Mouse (Mus musculus): Measurements from ENCODE around the gene Pou1f1.

Gene Pou1f1

DNA sequence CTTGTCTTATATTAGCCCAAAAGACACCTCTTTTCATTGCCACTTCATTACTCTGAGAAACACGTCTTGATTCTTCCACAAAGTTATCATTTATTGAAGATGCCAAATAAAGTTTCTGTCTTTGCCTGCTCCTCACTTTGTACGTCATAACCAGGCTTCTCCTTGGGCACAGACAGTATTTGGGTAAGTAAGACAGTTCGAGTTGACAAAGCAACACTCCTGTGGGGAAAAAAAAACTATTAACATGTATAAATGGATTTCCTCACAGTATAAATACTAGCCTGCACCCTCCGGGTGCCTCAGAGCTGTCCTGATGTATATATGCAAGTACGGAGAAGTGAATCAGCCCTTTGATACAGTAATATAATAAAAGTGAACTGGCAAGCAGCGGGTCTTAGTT lies at the start of gene Pou1f1:
Gene Pou1f1 (plus strand): TSS at position 301 of the 400 bp plus-strand sequence.
- ChIA-PET CTCF (no interaction called here), POLR2A (no interaction called here)

DNA sequence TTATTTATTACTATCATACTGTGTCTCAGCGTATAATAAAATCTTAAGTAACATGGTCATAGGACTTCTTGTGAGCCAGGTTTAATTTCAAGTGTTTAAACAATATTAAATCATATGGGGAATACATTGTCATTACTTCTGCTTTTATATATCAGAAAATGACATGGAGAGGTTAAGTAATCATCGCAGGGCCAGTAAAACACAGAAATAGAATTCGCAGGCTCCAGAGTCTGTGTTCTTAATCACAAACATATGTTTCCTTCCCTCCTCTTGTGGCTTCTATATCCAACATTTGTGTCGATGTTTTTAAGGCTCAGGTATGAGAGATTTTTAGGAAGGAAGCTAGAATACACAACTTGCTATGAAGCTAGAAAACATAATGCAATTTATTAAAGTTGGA lies 49.7 kb upstream of the Pou1f1 start:
- POLR2A ChIA-PET = no interaction called here

DNA sequence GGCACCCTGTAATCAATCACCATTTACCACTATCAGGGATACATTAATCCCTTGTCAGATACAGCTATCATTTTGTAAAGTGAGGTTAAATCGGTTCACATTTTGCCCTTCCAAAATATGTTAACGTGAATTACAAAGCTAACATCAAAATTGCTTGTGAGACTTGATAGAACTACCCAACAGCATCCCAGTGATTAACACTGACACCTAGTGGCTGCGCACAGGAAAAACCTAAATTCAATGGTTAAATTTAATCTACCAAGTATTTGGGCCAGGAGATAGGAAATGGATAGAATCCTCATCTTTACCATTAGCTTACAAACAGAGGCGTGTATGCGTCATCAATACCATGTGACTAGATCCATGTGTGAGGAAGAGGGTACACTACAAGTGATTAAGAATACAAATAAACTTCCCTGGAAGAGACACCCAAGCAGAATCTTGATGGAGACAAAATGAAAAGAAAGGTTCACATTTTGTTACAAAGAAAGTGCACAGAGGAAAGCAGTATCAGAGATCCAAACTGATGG lies 47.8 kb upstream of the Pou1f1 start:
- POLR2A ChIA-PET = interaction anchor here in 1 of 4 experiments (0.9 kb wide), 1 partner anchor 10 kb away, joined by 3 read pairs; no protein-coding TSS in a partner anchor
- CTCF ChIA-PET = interaction anchor here in 2 of 4 experiments (0.7 to 1.4 kb wide), 9 partner anchors 10 to 566 kb away, joined by 3 to 7 read pairs (median 4); no protein-coding TSS in a partner anchor

More for the DNA sequence above, 49.7 kb upstream of the Pou1f1 start:
- CTCF ChIA-PET = no interaction called here

DNA sequence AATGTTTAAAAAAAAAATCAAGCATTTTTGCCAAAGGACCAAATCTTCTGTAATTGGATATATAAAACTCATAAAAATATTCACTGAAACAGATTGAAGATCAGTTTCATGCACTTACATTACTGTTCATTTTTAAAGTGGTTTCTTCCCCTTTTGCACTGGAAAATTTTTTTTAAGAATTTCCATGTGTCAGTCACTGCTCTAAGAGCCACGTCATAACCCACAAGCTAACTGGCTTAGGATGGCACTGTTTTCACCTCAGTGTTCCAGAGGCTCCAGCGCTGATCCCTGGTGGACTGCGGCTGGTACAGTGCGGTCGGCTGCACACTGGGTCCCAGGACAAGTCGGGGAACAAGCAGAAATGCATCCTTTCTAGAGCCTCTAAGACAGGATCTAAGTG lies 34.6 kb upstream of the Pou1f1 start:
- POLR2A ChIA-PET = no interaction called here
- CTCF ChIA-PET = interaction anchor here in 1 of 4 experiments (1.0 kb wide), 1 partner anchor 13 kb away, joined by 7 read pairs; no protein-coding TSS in a partner anchor

DNA sequence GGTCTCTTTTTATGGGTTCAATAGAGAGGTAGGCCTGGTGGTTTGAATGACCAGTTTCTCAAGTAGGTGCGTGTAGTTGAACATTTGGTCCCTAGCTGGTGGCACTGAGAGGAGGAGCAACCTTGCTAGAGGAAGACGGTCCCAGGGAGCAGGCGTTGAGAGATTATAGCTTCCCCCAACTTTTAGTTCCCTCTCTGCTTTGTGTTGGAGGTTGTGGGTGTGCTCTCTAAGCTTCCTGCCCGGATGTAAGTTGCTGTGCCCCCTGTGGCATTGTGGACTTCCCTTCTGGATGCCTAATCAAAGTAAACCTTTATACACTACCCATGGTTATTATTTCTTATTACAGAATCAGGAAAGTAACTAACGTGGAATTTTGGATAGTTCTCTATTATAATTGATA lies 24.3 kb upstream of the Pou1f1 start:
- CTCF ChIA-PET = interaction anchor here in 1 of 4 experiments (2.3 kb wide), 1 partner anchor 125 kb away, joined by 7 read pairs; no protein-coding TSS in a partner anchor

DNA sequence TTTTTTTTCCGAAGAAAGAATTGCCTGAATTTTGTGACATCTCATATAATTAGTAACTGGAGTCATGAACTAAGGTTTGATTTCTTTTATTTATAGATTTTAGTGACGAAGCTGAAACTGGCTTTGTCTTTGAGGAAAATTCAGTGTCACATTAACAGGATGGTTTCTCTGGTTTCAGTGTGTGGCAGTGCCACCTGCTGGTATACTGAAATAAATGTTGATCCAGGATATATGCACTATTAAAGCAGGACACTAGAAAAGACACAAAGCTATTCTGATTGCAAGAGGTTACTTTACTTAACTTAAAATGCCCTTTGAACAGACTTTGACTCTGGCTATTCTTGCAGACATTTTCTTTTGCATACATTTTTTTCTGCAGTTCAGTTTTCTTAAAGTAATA lies 23.3 kb upstream of the Pou1f1 start:
- POLR2A ChIA-PET = no interaction called here
- CTCF ChIA-PET = interaction anchor here (0.6 to 2.3 kb wide), 8 partner anchors 9 to 126 kb away, joined by 3 to 7 read pairs (median 3); no protein-coding TSS in a partner anchor

More for the DNA sequence above, 24.3 kb upstream of the Pou1f1 start:
- POLR2A ChIA-PET = no interaction called here

DNA sequence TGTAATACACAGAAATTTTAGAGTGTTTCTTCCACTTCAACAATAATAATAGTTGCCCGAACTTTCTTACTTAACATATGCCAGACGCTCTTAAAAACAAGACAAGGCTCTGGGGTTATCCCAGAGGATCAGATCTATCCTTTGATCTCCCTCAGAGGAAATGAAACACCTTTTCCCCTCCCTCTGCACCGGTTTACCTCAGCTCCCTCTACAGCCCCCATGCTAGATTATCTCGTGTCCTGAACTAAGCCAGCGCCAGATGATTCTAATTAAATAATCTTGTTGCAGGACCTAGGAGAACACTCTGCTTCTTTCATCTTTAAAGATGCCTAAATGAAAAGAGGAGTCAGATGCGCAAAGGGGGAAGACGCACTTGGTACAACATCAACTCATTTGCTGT lies 6.1 kb upstream of the Pou1f1 start:
- POLR2A ChIA-PET = no interaction called here
- CTCF ChIA-PET = no interaction called here

DNA sequence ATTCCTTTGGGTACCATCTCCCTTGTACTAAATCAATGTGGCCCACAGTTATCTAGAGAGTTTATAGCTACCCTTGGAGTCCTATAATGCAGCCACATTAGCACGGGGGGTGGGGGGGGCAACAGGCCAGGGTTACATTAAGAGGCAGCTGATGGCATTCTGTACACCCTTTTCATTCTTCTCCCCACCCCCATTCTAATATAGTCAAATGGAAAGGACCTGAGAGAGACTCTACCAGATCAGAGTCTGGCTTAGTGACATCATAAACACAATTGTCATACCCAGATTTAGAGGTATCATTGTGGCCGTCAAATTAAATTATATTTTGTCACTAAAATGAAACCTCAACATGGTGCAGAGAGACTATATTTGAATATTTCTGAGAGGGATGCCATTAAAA lies 5.7 kb downstream of the Pou1f1 start:
- POLR2A ChIA-PET = no interaction called here
- CTCF ChIA-PET = interaction anchor here in 1 of 4 experiments (0.6 kb wide), 1 partner anchor 913 kb away, joined by 7 read pairs; no protein-coding TSS in a partner anchor

DNA sequence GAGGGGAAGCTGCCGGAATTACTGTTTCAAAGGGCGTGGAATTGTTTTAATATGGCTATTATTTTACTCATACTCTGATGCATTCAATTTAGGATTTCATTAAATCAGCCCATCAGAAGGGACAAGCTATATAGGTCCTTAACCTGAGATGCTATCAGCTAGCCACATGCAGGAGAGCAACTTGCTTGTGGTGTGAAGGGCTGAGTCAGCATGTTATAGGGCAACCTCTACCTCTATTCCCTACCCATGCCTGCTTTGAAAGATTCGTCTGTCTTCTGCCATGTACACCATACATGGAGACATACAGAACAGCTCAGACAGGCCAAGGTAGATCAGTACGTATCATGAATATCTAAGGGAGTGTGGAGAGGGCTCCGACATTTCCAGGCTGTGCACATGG lies 6.4 kb downstream of the Pou1f1 start:
- ChIA-PET CTCF (no interaction called here), POLR2A (no interaction called here)

DNA sequence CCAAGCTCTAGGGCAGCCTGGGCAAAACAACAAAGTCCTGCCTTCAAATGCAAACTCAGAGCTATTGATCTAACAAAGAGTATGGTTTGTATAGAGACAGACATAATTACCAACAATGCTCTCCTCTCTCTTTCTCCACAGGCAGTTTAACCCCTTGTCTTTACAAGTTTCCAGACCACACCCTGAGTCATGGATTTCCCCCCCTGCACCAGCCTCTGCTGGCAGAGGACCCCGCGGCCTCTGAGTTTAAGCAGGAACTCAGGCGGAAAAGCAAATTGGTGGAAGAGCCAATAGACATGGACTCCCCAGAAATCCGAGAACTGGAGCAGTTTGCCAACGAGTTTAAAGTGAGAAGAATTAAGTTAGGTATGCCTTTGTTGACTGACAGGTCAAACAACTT lies 9.3 kb downstream of the Pou1f1 start:
- CTCF ChIA-PET = no interaction called here
- POLR2A ChIA-PET = no interaction called here

DNA sequence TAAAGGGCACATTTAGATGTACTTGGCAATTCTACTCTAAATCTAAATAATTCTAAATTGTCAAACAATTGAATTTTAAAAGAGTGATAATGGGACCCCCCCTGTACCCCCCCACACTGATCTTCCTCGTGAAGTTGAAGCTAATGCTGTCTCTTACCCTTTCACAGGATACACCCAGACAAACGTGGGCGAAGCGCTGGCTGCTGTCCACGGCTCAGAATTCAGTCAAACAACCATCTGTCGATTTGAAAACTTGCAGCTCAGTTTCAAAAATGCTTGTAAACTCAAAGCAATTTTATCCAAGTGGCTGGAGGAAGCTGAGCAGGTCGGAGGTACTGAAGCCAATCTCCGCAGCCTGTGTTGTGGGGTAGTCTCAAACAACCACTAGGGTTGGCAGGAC lies 11.4 kb downstream of the Pou1f1 start:
- CTCF ChIA-PET = interaction anchor here in 1 of 4 experiments (0.9 to 1.6 kb wide), 2 partner anchors 43 to 161 kb away, joined by 3 read pairs; no protein-coding TSS in a partner anchor
- POLR2A ChIA-PET = no interaction called here

DNA sequence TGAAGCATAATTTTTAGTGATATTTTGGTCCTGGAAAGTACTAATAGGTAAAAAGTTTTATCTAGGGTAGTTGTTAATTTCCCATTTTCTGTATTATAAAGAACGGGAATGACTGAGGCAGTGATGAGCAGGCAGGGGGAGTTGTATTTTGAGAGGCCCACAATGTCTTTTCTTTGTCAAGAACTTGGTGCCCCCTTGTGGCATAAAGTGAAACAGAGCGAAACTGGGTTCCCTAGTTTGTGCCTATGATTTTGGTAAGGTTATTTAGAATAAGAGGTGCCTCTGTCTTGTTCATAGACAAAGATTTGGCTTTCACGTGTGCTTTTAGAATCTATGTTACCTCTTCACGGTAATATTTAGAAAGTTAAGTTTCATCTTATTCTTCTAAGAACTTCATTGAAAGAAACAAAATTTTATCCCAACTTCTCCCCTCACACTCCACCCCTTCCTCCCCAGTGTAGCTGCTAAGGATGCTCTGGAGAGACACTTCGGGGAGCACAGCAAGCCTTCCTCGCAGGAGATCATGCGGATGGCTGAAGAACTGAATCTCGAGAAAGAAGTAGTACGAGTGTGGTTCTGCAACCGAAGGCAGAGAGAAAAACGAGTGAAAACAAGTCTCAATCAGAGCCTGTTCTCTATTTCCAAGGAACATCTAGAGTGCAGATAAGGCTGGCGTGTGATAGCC lies 13.1 kb downstream of the Pou1f1 start:
- POLR2A ChIA-PET = no interaction called here
- CTCF ChIA-PET = interaction anchor here in 2 of 4 experiments (0.5 to 1.2 kb wide), 4 partner anchors 25 to 521 kb away, joined by 3 to 10 read pairs (median 4); no protein-coding TSS in a partner anchor

DNA sequence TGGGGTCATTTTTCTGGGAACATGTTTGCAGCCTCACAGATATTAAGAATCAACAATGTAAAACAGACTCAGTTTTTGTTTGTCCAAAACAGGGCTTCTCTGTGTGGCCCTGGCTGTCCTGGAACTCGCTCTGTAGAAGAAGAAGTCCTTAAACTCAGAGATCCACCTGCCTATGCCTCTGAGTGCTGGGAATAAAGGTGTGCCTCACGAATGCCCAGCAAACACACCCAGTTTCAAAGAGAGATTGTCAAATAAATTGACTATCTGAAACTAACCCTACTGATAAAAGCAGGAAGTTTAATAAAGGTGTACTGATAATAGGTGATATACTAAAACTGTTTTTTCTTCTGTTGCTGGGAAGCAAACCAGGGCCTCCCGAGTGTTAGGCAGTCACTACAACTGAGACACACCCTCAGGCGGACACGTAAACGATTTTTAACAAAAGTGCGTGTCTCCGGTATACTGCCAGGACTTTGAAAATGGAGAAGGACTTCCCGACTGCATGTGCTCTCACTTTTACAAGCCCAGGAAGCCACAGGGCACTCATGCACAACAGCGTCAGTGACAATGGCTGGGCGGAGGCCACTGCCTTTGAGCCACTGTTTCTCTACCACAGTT lies 23.5 kb downstream of the Pou1f1 start:
- POLR2A ChIA-PET = no interaction called here
- CTCF ChIA-PET = no interaction called here

DNA sequence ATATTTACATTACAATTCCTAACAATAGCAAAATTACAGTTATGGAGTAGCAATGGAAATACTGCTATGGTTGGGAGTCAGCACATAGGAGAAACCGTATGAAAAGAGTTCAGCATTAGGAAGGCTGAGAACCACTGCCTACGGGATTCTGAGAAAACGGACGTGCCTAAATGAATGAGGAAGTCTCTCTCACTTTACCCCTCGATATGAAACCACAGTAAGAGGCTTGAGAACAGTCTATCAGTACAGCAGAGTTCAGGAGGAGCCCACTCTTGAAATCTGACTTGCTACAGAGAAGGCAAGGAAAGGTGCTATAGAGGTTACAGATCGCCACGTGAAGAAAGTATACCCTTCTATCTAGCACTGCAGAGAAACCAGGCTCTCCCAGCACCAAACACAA lies 28.6 kb downstream of the Pou1f1 start:
- POLR2A ChIA-PET = interaction anchor here in 2 of 4 experiments (0.6 to 0.8 kb wide), 2 partner anchors 13 kb away, joined by 3 read pairs; partner anchors contain the start of gene Chmp2b (in 1 of the 2)
- CTCF ChIA-PET = no interaction called here

DNA sequence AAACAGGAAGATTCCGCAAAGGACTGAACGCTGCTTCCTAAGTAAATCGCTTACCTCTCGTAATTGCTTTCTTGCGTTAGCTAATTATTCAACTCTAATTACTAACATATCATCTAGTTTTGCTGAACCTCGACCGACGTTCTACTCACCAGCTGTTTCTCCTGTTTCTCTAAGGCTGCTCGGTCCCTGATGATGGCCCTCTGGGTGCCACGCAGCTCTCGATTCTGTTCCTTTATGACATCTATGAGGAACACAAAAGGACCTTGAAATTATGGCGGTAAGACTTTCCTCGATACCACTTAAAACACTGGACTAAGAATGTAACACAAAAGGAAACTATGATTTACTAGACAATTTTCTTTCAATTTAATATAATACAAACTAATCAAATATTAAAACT lies 30.5 kb downstream of the Pou1f1 start:
- ChIA-PET POLR2A (no interaction called here), CTCF (no interaction called here)

DNA sequence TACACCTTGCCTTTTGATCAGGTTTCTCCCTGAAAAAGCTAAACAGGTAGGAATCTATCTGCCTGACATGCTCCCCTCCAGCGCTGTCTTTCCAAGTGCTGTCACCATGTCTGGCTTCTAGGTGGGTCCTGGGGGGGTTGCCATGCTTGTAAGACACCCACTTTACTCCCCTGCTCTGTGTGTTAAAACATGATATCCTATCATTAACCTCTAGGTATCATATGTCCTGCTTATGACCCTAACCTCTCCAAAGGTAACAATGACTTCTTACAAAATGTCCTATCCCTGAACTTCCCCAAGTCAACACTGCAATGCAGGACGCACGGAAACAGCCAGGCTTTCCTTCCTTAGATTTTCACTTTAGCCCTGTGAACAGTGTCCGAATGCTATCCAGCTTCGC lies 34.0 kb downstream of the Pou1f1 start:
- POLR2A ChIA-PET = interaction anchor here in 2 of 4 experiments (0.5 to 1.2 kb wide), 2 partner anchors 8 to 145 kb away, joined by 3 to 4 read pairs; partner anchors contain the start of gene Chmp2b (in 1 of the 2)
- CTCF ChIA-PET = no interaction called here

DNA sequence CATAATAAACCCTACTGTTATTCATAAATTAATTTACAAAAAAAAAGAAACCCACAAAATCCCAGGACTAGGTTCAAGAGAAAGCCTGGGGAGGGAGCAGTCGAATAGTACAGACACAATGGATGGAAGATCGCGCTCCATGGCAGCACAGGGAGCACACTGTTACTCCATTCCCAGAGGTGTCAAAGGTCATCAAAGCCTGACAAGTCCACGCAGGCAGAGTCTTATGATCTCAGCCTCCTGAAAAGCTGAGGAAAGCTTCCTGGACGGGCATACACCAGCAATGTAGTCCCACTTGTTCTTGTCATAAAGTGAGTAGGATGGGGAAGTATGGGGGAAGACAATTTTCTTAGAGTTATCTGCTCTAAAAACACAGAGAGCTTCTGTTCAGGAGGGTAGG lies 37.1 kb downstream of the Pou1f1 start:
- ChIA-PET CTCF (no interaction called here), POLR2A (no interaction called here)

DNA sequence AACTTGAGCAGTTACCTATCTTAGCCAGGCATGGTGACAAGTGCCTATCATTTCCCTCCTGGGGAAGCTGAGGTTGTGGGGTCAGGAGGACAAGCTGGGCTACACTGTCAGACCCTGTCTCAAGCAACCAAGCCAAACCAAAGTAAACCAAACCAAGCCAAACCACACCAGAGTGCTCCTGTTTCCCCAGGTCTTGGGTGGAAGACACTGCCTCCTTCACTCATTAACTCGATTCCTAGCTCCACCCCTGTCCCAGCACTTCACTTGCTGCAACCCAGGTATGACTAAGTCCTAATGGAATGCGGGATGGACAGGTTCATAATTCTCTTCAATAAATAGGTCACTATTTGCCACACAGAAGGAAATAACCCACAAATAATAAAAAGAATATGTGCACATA lies 39.3 kb downstream of the Pou1f1 start:
- CTCF ChIA-PET = no interaction called here
- POLR2A ChIA-PET = interaction anchor here in 1 of 4 experiments (1.2 kb wide), 1 partner anchor 256 kb away, joined by 4 read pairs; no protein-coding TSS in a partner anchor

DNA sequence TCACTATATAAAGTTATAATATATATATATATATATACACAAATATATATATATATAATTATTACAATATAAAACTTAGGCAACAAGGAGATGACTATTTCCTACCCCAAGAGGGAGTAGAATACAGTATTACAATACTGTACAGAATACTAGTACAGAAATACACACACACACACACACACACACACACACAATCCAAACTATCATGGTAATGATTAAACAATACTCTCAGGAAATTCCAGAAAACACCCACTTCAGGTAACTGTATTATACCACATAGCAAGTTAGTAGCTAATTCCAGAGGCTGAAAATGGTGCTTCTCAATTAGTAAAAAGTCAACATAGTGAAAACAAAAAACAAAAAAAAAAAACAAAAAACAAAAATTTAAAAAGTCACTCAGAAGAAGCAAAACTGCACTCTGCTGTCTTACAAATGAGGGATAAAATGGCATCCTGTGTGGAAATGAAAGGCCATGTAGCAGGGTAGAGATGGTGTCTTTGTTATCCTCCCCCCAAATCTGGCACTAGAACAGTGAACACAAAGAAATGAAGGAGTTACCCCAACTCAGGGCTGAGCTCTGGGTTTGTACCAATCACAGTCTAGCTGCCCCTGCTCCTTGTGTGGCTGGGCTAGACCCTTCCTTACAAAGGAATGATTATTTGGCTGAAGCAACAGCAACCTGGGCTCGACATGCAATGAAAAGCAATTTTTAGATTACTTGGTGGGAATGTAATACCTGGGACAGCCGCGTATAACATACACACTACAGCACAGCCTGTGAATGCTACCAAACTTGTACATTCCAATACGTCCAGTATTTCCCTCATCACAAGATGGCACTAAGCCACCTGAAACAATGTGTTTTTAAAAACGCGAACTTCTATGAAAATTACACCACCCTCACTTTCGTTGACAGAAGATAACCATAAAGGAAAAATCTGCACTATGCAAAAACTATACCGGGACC lies 41.0 kb downstream of the Pou1f1 start:
- CTCF ChIA-PET = no interaction called here

More for the DNA sequence above, 41.0 kb downstream of the Pou1f1 start:
- POLR2A ChIA-PET = interaction anchor here in 3 of 4 experiments (0.7 to 1.3 kb wide), 6 partner anchors 8 to 684 kb away, joined by 3 to 4 read pairs (median 3); no protein-coding TSS in a partner anchor

Measured in embryonic stem cell, embryonic (primary cell).